Mouse (Mus musculus) bone marrow macrophage, adult 2 months (primary cell): ENCODE results near the gene Btbd9.

Experiments
- CTCF ChIP-seq: IDR thresholded peaks from 2 replicates; pipeline ENCODE4 v1.5.1; 2012; ENCODE audit warnings: low read depth, mild to moderate bottlenecking, low read length, moderate library complexity
- POLR2A ChIP-seq: IDR thresholded peaks from 2 replicates; pipeline ENCODE4 v1.6.1; 2012; ENCODE audit warnings: mild to moderate bottlenecking, low read depth, low read length, borderline replicate concordance

DNA sequence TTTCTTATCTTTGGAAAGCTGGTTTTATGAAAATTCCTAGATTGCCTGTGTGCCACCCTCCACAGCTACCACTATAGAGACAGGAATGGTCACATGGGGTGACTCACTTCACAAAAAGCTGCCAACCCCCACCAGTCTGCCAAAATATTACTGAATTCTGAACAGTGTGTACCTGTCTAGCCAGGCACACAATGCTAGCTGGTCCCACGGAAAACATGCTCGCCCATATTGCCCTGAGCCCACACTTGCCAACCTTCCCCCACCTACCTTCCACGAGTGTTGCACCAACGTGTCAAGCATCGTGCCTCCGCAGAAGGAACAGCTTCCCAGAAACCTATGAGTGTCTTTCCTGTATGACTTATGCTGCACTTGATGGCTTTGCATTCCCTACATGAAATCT lies 4.9 kb upstream of the Btbd9 start:
- TF ChIP-seq CTCF (no peak), POLR2A (no peak)
